Mouse (Mus musculus) T-helper 17 cell (primary cell): ENCODE measurements around the gene Tmem53.

Experiments
- in situ Hi-C, 2 experiments: fragments of 300-600 bp; cut with MboI, MseI; formaldehyde crosslinking; loops; 1 replicate in 1 of 2; 2 replicates in 1 of 2; pipeline ENCODE4 v1.15.1; 2025; ENCODE audit warnings: high pct_unique_total_duplicates in 2 of 2

Gene Tmem53

DNA sequence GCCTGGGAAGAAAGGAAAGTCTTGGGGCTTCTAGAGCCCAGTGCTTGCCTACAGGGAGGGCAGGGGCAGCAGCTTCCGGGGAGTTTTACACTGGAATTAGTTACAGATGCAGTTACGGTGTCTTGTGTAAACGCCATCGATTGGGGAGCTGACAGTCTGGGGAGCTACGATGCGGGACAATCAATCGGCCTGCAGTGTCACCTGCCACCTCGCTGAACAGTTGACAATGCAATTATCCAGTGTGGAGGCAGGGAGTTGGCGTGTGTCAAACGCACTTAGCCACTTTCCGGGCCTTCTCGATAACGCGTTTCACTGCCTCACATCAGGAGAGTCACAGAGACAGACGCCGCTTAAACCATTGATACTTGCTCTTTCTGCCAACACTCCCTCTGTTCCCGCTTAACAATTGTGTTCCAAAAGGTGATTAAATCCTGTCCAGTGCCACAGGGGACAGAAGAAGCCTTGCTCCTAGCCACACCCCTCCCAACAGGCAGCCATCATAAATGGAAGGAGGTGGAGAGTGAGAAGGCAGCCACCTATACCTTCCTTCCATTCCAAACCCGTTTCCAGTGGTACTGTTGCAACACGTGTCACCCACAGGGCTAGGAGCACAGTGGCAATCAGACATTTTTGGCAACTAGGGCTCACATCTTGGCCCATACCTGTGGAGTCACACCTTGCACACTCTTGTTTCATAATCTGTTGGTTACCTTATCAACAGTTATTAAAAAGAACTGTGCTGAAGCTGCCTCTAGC, 29.5 kb downstream of the Tmem53 start:
- in situ Hi-C loops: no loop called here

DNA sequence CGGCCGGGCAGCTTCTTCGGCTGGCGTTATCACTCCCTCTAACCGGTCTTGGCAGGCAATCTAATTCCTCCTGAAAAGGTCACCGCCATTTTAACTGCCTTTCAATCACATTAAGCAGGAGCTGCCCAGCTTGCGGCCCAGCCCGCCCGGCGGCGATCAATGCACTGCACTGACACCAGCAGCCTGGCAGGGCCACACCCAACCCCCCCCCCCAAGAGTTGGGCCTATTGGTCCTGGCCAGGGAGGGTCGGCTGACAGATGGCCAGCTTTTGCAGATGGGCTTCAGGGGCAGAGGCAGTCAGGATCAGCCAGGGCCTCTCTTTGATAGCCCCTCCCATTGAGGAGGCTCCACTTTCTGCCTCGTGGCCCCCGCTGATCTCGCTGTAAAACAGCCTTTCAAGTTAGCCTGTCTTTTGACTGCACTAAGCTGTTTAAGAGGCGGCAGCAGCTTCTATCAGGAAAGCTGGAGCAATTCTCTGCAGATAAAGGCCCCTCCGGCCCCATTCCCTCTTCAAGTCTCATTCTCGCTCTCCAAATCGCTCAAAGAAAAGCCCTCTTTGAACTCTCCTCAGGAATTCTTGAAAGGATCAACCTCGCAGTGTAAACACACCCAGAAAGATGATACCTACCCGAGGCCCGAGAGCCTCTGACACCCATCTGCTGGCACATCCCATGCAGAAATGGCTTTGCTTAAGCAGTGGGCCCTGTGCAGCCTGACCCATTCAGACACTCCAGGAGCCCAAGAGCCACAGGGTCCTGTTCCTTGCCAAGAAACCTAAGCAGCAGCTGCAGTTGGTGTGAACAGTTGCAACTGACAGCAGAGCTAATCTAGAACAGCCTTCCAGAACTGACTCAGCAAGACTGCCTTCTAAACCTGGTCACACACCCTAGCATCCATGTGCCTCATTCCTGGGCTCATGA, 31.8 kb downstream of the Tmem53 start:
- in situ Hi-C loops: no loop called here

DNA sequence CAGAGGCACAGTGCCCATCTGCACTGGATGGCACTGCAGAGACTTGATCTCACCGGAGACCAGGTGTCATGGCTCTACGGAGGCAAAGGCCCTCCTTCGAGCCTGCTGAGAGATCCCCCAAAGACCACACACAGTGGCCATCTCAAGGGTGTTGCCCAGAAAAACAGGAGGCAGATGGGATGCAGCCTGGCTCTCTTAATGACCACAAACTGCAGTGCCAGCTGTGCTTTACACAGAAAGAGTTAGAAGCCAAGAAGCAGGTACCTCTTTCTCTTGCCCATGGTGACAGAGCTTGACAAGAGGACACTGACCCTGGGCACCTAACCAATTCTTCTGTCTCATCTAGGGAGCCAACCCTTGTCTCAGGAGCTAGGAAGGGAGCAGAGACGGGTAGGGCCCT, 32.6 kb downstream of the Tmem53 start:
- in situ Hi-C loops: no loop called here

DNA sequence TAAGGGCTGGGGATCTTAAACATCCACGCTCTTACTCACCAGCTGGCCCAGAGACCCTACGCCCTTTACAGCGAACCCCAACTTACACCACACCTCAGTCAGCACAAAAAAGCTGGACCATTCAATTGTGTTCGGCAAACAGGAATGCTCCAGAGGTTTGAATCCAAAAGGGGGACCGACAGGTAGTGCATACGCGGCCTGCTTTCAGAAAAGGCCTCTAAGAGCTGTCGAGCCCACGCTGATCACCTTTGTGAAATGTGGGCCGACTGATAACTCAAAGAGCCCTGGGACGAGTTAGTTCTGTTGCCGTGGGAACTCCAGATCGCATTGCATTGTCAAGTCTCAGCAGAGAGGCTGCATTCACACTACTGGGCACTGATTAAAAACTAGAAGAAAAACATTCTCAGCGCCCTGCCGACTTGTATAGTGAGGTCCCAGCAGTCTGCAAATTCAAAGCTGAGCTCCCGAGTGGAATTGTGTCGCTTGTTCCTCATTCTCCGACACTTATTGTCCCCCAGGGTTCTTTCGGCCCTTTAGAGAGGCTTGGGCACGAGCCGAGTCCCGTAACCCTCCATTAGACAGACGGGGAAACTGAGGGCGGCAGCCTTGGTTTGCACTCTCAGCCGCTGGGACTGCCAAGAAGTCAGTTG, 36.7 kb downstream of the Tmem53 start:
- in situ Hi-C loops: no loop called here

DNA sequence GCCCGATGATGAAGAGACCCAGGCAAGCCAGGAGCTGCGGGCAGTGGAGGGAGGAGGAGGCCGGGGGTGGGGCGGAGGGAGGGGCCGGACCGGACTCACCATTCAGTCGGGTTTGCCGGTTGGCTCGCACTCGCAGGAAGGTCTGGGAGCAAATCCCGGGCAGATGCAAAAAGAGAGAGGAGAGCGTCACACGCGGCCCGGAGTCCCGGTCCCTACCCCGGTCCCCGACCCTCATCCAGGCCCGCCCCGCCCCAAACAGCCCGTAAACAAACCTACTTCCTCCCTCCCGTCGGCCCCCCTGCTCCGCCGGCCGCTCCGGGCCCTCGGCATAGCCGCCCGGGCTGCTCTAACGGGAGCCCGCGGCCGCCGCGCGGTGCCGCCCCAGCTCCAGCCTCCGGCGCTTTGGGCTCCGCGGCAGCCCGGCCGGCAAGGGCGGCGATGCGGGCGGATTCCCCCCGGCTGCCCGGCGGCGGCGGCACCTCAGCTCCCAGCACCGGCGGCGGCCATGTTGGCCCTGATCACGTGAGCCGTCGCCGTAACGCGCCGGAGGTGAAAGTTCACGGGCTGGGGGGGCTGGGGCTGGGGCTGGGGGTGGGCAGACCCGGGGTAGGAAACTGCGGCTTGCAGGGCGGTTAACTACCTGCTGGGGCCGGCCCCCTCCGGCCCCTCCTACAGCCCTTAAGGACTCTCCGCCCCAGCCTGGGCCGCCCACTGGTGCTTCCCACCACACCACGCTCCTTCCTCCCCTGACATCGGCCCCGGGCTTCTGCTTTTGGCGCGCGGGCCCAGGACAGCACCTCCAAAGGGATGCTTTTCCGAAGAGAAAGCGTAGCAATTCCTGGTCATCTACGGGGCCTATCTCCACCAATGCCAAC, 37.4 kb downstream of the Tmem53 start:
- in situ Hi-C loops: no loop called here

DNA sequence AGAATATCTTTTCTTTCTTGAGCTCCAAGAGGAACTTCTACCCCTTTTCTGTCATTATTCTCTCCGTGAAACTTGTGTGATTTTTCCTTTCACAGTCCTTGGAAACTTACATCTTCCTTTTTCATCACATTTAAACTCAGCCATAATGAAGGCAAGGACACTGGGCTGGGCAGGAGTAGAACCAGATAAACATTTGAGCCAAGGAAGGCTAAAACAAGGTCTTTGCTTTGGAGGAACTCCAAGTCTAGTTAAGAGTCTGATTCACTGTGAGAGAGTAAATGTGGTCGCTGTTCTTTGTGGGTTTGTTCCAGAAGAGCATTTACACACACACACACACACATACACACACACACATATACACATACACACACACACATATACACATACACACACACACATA, 39.9 kb downstream of the Tmem53 start:
- in situ Hi-C loops: no loop called here

DNA sequence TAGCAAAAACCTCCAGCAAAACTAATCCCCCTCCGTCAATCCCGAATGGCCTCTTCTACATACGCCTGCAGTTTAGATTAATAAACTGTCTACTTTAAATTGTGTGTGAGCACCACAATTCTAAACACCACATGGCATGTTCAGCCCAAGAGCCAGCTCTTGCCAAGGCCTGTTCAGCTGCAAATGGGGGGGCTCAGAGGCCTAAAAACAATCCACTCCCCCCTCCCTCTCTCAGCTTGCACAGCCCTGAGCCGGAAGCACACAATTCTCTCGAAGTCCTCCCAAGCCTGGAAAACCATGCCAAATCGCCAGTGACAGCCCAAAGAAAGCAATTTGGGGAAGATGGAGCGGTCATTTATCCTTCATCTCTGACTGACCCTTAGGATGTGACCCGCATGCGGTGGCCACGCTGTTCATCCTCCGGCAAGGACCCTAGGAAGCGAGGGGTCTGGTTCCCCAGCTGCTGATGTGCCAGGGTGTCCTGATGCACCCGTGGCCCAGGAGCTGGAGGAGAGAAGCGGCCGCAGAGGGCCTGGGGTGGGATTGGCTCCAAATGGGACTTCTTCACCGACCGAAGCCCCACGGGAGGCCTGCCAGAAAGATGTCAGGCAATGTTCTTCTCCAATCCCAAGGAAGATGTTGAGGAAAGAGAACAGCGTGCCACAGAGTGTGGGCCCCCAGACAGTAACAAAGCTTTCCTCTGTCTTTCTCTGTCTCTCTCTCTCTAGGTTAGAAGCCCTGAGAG, 45.3 kb downstream of the Tmem53 start:
- in situ Hi-C loops: no loop called here

DNA sequence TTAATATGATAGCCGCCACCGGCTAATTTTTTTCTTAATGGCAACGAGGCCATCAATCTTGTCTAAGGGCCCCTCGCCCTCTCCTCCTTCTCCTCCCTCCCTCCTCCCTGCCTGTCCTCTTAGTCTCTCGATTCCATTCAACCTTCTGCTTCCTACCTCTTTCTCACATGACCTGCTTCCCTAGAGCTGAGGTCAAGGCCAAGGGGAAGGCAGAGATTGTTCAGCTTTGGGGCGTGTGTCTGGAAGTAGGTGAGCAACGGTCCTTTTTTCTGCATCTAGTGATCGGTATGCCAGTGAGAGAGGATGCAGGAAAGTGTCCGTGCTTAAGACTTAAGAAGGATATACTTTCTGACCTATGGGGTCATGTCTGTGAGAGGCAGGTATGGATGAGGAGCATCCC, 46.1 kb downstream of the Tmem53 start:
- in situ Hi-C loops: no loop called here

DNA sequence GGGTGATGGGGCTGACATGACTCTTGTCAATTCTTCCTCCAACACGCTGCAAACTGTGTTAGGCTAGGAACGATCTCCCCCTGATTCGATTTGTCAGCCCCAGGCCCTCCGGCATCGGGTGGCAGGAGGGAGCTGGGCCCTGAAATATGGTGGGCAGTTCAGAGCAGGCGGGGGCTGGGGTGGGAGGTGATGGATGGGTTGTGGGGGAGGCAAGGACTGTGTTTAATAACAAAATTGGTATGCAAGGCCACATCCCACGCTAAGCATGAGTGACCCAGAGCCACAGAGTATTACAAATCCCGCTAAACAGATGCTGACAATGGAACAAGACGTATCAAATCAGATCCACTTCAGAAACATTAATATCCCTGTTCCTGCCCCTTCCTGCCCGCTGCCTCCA, 48.2 kb downstream of the Tmem53 start:
- in situ Hi-C loops: no loop called here

DNA sequence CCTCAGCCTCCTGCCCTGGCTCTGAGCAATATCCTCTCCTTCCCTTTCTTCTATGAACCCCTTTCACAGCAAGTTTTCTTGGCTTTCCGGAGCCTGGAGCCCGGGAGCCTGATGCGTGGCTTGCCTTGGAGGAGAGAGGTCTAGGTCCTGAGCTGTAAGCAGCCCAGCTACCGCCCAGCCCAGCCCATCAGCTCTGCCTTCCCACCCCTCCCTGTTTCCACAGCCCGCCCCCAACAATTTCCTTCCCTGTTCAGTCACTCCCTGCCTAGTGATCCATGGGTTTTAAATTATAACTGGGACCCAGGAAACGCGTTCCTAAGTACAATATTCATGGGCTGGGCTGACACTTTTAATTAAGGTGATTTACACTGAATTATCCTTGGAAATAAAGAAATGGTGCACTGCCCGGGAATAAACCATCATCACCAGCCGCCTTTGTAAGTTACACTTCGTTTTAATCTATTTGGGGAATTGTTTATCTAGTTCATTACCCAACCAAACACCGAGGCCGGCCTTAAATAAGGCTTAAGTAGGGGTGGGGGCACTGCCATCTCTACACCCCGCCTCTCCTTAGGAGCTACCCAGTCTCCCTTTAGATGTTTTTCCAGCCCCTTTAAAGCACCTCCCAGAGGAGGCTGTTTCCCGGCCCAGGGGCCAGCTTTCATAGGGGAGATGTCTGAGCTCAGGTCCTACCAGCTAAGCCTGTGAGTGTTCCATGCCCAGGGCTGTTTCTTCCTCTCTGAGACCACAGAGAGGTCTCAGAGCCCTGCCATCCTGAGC, 50.5 kb downstream of the Tmem53 start:
- in situ Hi-C loops: no loop called here

DNA sequence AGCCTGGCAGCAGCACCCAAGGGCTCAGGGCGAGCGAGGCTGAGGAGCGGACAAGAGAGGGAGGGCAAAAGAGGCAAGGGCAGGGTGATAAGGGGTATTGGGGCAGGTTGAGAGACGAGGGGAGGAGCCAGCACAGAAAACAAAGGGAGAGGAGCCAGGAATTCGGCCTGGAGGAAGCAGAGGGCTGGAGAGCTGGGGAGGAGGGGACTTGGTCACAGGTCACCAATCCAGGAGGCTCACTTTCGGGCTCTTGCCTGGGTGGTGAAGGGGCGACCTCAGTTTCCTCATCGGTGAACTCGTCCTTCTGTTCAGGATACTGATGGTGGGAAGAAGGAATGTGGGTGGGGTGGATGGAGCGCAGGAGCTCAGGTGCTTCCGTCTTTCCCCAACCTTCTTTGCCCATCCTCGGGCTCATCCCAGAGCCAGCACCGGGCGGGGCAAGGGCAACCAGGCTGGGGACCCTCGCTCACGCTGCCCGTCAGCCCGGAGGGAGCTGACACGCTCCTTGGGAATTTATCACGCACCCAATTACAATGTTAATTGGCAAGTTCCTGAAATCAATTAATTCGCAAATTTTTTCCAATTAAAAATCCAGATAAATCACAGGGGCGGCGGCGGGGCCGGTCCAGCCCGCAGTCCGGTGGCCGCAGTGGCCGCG, 52.0 kb downstream of the Tmem53 start:
- in situ Hi-C loops: no loop called here

DNA sequence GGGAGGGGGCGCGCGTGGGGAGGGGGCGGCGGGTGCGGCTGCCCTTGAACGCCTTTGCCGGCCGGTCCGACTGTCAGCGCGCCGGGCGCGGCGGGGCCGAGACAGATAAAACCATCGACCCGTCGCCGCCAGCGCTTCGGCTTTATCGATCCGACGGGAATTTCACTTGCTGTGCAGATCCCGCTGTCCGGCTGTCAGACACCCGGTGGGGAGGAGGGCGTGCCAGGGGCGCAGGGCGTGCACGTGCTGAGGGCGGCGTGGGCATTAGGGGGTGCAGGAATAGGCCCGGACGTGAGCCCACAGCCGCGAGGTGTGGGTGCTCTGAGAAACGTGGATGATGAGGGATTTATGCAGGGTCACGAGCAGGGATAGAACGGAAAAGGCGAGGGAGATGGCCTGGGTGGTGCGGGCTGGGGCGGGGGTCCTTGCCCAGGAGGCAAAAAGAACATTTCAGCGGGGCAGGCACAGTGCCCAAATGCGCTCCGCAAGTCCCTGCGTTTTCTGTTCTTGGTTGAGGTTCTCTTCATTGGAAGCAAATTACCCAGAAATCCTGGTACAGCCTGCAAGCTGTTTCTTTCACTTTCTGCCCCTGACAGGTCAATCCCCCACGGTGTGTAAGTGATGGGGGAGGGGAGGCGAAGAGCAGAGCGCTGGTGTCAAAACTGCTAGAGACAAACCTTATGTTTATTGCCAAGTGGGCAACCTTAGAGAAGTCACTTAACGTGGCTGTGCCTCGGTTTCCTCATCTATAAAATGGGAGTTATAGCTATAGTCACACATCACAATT, 52.7 kb downstream of the Tmem53 start:
- in situ Hi-C loops: no loop called here

DNA sequence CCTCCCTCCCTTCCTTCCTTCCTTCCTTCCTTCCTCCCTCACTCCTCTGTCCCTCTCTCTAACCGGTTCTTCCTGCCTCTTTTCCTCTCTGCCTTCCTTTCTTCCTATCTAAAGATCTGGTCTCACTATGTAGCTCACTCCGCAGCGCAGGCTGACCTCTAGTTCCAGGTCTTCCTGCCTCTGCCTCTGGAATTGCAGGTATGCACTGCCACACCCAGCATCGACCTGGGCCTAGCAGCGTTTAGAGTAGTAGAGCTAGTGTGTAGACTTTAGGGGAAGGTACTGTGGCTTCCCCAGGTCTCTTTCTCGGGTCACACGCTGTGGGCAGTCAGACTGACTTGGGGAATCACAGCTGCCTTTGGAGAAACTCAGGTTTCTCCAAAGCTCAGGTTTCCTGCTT, 53.7 kb downstream of the Tmem53 start:
- in situ Hi-C loops: no loop called here

DNA sequence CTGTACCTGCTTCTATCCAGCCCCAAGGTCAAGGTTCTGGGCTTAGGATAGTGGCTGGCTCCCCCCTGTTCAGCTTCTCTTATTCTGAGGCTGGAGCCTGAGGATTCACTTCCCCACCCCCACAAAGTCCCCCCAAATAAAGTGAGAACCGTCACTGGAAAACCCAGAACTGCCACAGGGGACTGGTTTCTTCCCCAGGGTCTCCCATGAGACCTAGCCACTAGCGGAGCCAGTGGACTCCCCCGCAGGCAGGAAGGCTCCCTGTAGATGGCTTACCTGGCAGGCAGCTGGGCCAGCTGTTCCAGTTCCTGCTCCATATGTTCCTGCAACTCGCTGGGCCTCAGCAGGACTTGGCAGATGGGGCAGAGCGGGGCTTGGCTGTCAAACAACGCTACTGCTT, 55.5 kb downstream of the Tmem53 start:
- in situ Hi-C loops: no loop called here

DNA sequence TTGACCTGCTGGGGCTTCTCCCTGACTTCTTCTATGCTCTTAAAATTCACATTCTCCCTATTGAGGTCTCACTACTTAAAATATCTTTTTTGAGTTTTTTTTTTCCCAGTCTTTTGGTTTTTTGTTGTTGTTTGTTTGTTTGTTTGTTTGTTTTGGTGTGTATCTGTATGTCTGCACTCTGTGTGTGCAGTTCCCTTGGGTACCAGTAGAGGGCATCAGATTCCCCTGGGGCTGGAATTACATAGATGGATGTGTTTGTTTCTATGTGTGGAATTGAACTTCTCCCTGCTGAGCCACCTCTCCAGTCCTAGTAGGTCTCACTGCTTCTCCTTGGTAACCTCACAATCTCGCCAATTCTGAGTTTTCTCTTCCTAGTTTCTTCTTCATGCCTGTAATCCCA, 57.7 kb downstream of the Tmem53 start:
- in situ Hi-C loops: no loop called here

DNA sequence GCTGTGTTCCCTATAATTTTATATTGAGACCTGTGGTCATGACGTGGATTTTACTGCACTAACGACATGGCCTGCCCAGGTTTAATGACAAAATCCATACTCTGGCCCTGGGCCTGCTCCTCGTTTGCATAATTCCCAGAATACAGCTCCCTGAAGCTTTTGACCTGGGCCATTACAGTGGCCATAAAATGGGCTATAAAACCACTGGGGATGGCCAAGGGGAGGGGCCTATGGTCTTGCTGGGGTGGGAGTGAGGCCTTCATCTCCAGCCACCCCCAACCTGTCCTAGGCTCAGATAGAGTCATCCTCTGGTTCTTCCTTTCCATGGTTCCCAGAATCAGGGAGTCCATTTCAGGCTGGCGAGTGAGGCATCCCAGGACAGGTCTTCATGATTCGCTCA, 60.1 kb downstream of the Tmem53 start:
- in situ Hi-C loops: no loop called here

DNA sequence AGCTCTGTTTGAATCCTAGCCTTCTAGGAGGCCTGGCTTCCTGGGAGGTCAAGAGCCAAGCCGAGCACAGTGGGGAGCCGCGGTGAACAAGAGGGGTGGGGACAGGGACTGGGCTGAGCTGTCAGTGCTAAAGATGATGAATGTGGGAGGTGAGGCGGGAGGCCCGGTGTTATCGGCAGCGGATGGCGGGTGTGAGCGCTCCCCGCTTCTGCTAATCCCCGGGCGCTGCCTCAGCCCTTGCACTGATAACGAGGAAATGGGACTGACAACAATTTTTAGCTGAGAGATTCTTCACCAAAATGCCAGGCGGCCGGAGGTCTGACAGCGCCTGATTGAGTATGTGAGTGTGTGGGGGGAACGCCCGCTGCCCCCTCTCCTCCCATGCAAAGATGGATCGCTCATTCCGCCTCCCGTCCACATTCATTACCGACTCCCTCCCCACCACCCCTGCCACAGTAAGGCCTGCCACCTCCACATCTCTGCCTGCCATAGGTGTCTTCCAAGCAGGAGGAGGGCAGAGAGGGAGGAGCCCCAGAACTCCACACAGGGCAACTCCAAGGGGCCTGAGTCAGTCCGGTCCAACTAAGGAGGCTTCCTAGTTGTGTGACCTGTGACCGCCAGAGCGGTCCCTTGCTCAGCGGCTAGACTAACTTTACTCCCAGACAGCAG, 60.8 kb downstream of the Tmem53 start:
- in situ Hi-C loops: no loop called here

DNA sequence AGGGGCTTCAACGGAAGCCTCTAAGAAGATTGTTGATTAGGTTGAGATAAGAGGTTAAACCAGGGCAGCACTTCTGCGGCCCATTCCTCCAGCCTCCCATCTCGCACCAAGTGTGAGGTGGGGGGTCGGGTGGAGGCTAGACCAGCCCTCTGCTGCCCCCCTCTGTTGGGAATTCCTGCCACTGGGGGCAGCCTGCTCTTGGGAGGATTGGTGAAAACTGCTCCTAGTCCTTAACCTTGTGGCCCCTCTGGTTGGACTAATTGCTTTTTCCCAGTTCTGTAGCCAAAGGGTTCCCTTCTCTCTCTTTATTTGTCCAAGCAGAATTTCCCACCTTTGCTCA, 61.3 kb downstream of the Tmem53 start:
- in situ Hi-C loops: no loop called here
